Mouse (Mus musculus) thymus, adult 2 months (tissue): ENCODE measurements around the gene Zbtb9. TPM values are rescaled to one million over a fixed set of nuclear protein-coding genes. Genes with fewer than 3 reads are reported as not detected.

Experiments
- DNase-seq: peaks from one replicate; pipeline ENCODE4 v3.0.0; 2021
- H3K27ac ChIP-seq: fragments of 200-500 bp; 2 replicates; pipeline ENCODE4 v1.5.1; 2012; ENCODE audit warnings: low read length, control low read depth; ENCODE audit not compliant: control insufficient read depth, insufficient read depth
- H3K27me3 ChIP-seq: fragments of 200-500 bp; 2 replicates; pipeline ENCODE4 v1.6.1; 2012; ENCODE audit warnings: mild to moderate bottlenecking, low read length, moderate library complexity, mixed read lengths; ENCODE audit not compliant: control insufficient read depth, insufficient read depth
- H3K36me3 ChIP-seq: fragments of 200-500 bp; 2 replicates; pipeline ENCODE4 v1.6.1; 2012; ENCODE audit warnings: mild to moderate bottlenecking, low read length, moderate library complexity; ENCODE audit not compliant: control insufficient read depth, insufficient read depth
- H3K4me1 ChIP-seq: fragments of 200-500 bp; replicated peaks from 2 replicates; pipeline ENCODE4 v1.6.1; 2012; ENCODE audit warnings: low read length; ENCODE audit not compliant: control insufficient read depth, insufficient read depth
- H3K4me3 ChIP-seq: fragments of 200-500 bp; 2 replicates; pipeline ENCODE4 v1.5.1; 2012; ENCODE audit warnings: mild to moderate bottlenecking, low read length, control low read depth, moderate library complexity; ENCODE audit not compliant: control insufficient read depth, insufficient read depth
- CTCF ChIP-seq: fragments of 200-500 bp; IDR thresholded peaks from 2 replicates; pipeline ENCODE4 v1.5.1; 2012; ENCODE audit warnings: mild to moderate bottlenecking, control low read depth, low read length, moderate library complexity, borderline replicate concordance; ENCODE audit not compliant: control insufficient read depth, poor library complexity, insufficient read depth; ENCODE audit errors: extremely low read depth
- POLR2A ChIP-seq: fragments of 200-500 bp; IDR thresholded peaks from 2 replicates; pipeline ENCODE4 v1.6.1; 2012; ENCODE audit warnings: mild to moderate bottlenecking, low read length, control low read depth, moderate library complexity; ENCODE audit not compliant: control insufficient read depth, poor library complexity, insufficient read depth; ENCODE audit errors: extremely low read depth
- WGBS: fragments of 180-500 bp; shearing (Covaris S2); methylation state at CpG from one replicate; pipeline ENCODE4 v1.1.7; 2018; 5-methylcytosine and 5-hydroxymethylcytosine counted together
- polyA plus RNA-seq: library from polyadenylated mRNA; depleted of rRNA; stranded (reverse); fragments of >200 nt; gene quantifications from 2 replicates; pipeline ENCODE4 v1.2.3, GENCODE M21; 2012; rRNA removed

Gene Zbtb9
- polyA plus RNA-seq, 1 experiment, result 54.6 TPM

DNA sequence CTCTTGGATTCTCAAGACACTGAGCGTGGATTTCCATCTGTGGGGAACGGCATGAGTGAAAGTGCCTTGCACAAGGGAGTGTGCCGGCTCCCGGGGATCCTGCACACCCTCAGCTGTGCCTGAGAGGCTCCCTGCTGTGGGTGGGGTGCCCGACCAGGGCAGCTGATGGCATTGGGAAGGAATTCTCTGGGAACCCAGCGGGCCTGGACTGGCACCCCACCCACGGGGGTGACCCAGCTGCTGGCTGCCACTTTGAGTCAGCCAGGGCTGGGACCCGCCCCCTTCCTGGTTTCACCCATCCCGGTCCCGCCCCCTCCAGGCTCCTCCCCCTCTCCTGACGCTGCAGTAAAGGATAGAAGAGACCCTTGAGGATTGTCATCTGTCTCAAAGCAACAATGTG is 78.5 kb downstream of the Zbtb9 start:
- no peak overlapping the region for H3K27ac ChIP-seq
- peak; percentile 75 for DNase-seq
- H3K4me1 ChIP-seq, result peaks cover 13% of the 10 kb centered on the region
- TF ChIP-seq CTCF (no peak), POLR2A (no peak)
- peak overlapping the region; percentile 30; the same call in 1 of the 2 replicates for H3K4me3 ChIP-seq
- no peaks in the 10 kb centered on the region for H3K36me3 ChIP-seq
- H3K27me3 ChIP-seq, result no peaks in the 10 kb centered on the region
- WGBS, result 19% methylated on average over 11 of the region's 11 CpGs

DNA sequence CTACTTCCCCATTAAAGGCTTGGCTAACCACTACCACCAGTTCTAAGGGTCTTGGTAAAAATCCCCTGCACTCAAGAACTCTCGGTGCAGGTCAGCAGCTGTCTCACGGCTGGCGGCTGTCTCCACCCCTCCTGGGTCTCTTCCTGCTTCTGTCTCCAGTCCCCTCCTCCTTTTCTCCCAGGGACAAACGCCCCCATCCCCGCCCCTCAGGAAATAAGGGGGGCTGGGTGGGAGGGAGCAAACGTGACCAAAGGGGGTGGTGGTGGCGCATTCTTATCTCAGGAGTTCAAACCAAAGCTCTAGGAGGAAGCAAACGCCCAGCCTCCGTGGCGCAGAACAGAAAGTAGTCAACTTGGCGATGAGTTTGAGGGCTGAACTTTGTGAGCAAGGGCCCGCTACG is 83.2 kb downstream of the Zbtb9 start:
- peaks cover 39% of the 10 kb centered on the region for H3K4me1 ChIP-seq
- TF ChIP-seq POLR2A (peak; percentile 37; the same call in 1 of the 2 replicates), CTCF (no peak)
- H3K36me3 ChIP-seq, result no peaks in the 10 kb centered on the region
- H3K27ac ChIP-seq, result peak overlapping the region; percentile 77
- WGBS, result under 1% methylated on average over 13 of the region's 13 CpGs
- peak; percentile 81 for DNase-seq
- peak overlapping the region; percentile 97 for H3K4me3 ChIP-seq
- no peaks in the 10 kb centered on the region for H3K27me3 ChIP-seq

DNA sequence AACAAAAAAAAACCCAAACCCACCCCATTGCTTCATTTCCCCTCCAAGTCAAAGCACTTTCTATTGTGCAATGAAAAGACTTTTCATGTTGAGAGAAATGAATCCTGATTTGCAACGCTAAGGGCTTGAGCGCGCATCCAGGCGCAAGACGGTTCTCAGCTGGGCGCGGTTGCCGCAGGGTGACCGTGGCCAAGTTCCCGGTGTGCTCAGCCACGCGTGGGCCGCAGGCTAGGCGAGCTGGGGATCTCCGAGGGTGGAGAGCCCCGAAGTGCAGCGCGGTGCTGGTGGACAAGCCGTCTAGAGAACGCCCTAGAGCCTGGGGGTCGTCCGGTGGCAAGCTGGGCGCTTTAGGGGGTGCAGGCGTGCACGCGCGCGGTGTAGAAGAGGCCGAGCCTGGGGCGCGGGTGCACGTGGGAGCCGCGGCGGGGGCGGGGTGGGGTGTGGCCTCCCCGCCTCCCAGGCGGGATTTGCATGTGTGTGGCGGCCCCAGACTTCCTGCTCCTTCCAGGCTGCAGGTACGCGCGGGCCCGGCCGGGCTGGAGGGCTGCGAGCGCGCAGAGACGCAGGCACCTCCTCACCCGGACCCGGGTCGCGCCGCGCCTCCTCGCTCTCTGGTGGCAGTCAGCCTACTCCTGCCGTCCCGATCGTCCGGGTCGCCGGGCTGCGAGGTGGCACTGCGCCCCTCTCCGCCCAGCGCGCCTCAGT is 84.0 kb downstream of the Zbtb9 start, which contains the start of gene Itpr3:
Gene Itpr3 (plus strand): TSS at position 493 of the 705 bp plus-strand sequence.
- TF ChIP-seq POLR2A (peak; percentile 95), CTCF (peak; percentile 22; the same call in 1 of the 2 replicates)
- Histone ChIP-seq H3K27me3 (no peaks in the 10 kb centered on the region), H3K4me3 (peak within 1 kb of the TSS; percentile 97), H3K27ac (peak within 1 kb of the TSS; percentile 77), H3K4me1 (peaks cover 33% of the 10 kb centered on the region), H3K36me3 (no peaks in the 10 kb centered on the region)
- under 1% methylated on average over 61 of the region's 66 CpGs for WGBS
- peak; percentile 91 for DNase-seq

GRCm38 (mm10) chr17:27057517-27058055 is 84.6 kb downstream of the Zbtb9 start:
- Histone ChIP-seq H3K27me3 (no peaks in the 10 kb centered on the region), H3K27ac (peak overlapping the region; percentile 30), H3K36me3 (no peaks in the 10 kb centered on the region), H3K4me1 (peaks cover 30% of the 10 kb centered on the region), H3K4me3 (peak overlapping the region; percentile 97)
- TF ChIP-seq POLR2A (no peak), CTCF (no peak)
- DNase-seq, result peak; percentile 32
- WGBS, result under 1% methylated on average over 24 of the region's 24 CpGs

Other genes with a start within 250 kb of the Zbtb9 start
- gene Bnip1, start 192.1 kb upstream of the Zbtb9 start, polyA plus RNA-seq, result 23.1 and 24.5 TPM in 2 replicates
- 0.51 and 11.4 TPM in 2 replicates for gene Nkx2-5, start 128.2 kb upstream of the Zbtb9 start, polyA plus RNA-seq
- gene Kifc5b, start 56.1 kb upstream of the Zbtb9 start, polyA plus RNA-seq, result 26.0 and 30.1 TPM in 2 replicates
- gene Phf1, start 40.1 kb upstream of the Zbtb9 start, polyA plus RNA-seq, result 125 and 132 TPM in 2 replicates
- gene Cuta, start 33.6 kb upstream of the Zbtb9 start, polyA plus RNA-seq, result 235 and 251 TPM in 2 replicates
- 7.6 and 7.7 TPM in 2 replicates for gene Syngap1, start 31.9 kb upstream of the Zbtb9 start, polyA plus RNA-seq
- gene Bak1, start 55.8 kb downstream of the Zbtb9 start, polyA plus RNA-seq, result 118 and 131 TPM in 2 replicates
- 42.0 and 54.2 TPM in 2 replicates for gene Itpr3, start 84.1 kb downstream of the Zbtb9 start, polyA plus RNA-seq
- 119 and 152 TPM in 2 replicates for gene Uqcc2, start 160.7 kb downstream of the Zbtb9 start, polyA plus RNA-seq
- gene Ip6k3, start 194.6 kb downstream of the Zbtb9 start, polyA plus RNA-seq, result 0.61 and 1.4 TPM in 2 replicates
- 188 and 190 TPM in 2 replicates for gene Lemd2, start 231.3 kb downstream of the Zbtb9 start, polyA plus RNA-seq